Mouse (Mus musculus): ENCODE measurements at regions not wholly inside any gene's neighbourhood (a gene's known extent, or its start where the extent isn't known, plus 50 kb on each side); places are given as distances from the start of the nearest gene placed in this dataset.

DNA sequence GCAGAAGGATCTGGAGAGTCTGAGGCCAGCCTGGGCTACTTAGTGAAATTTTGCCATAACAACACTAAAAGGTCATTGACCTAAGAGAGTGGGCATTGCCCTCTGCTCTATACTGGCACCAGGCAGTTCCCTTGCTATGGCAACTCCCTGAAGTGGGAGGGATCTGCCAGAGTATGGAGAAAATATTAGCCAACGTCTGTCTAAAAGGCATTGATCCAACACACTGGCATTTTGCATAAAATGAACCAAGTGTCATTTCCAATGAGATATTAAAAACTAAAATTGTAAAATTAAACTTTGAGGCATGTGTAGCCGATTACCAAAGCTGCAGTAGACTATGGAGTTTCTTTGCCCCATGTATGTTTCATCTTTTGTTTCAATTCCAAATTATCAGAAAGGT, 57.6 kb upstream of the Mpp6 start:
- ATAC-seq (replicated peaks; ENCODE audit: poor library complexity) = no peak

DNA sequence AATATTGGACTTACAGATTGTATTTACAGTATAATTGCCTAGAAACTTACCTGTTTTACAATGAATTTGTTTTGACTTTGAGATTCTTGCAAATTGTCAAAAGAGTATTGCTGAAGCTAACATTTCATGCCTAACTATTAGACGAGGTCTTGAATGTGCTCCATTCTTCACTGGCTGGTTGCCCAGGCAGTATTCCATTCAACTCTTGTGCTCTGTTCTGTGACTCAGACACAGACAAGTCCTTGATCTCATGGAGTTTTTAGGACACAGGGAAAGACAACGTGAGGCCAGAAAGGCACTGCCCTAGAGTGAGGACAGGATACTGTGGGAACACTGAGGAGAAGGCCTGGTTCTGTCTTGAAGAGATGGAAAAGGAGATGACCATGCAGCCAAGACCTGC, 57.0 kb upstream of the Mpp6 start:
- ATAC-seq (replicated peaks; ENCODE audit: poor library complexity) = no peak

DNA sequence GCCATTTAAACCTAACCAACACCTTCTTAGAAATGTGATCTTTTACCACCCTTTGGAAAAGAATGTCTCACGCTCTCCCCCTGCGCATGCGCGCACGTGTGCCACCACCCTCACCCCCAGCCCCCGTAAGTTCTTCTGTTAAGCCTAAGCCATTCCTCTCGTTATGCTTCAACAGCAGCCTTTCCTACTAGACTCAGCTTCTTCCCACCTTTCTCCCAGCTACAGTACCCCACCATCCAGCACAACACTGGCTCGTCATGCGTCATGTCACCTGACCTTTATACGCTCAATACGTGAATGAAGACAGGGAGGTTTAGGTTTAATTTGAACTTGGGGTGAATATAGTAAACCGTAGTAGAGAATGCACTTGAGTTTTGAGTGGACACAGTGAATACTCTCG, 55.8 kb upstream of the Mpp6 start:
- no peak for ATAC-seq (replicated peaks; ENCODE audit: poor library complexity)

DNA sequence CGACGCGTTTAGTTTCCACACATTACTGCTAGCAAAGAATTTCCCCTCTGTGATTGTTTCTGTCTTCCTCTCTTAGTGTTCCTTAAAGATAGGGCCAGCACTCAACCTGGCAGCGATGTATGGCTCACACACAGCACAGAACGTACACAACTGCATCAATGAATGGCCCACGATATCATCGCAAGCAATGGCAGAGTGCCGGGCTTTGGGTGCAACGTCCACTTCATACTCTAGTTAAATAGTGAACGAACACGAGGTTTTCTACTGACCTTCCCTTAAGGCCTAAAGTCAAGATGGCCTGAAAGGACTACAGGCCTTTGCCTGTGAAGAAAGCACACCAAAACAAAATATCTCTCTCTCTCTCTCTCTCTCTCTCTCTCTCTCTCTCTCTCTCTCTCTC, 51.4 kb upstream of the Mpp6 start:
- ATAC-seq (replicated peaks; ENCODE audit: poor library complexity) = no peak

DNA sequence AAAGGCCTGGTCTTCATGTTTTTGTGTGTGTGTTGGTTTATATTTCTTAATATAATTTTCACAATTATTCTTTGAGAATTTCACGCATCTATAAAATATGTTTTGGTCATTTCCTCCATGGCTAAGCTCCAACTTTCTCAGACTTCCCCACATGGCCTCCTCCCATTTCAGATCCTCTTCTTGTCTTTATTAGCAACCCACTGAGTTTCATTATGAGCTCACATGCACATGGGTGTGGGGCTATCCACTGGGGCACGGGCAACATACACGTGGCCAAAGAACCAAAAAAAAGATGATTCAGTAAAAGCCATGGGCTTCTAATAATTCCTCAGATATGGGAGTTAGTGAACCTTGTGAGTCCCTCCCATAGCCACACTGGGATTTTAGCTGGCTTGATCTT, 50.1 kb upstream of the Mpp6 start:
- no peak for ATAC-seq (replicated peaks; ENCODE audit: poor library complexity)

Data from megakaryocyte progenitor cell, adult 5-6 weeks (primary cell).